Mouse (Mus musculus) hindbrain, embryonic 16.5 days (tissue): ENCODE results near the gene Gm14151. TPM values are rescaled to one million over a fixed set of nuclear protein-coding genes. Genes with fewer than 3 reads are reported as not detected.
A peak's percentile ranks its signal among the peaks of the same experiment; 100 is the strongest.
"Not testable (repeated sequence)": the region's sequence is repeated elsewhere in the genome, so short reads cannot be mapped to it uniquely, and the experiment has no call there.

ENCODE experiments used
- ATAC-seq: fragments of 200-750 bp; cut with Nextera tagmentation; 2 replicates; pipeline ENCODE4 v1.8.0; 2017; ENCODE audit warnings: moderate TSS enrichment, moderate library complexity
- H3K27ac ChIP-seq: fragments of 300-500 bp; sonication (generic); 2 replicates; pipeline ENCODE4 v1.5.1; 2014; ENCODE audit warnings: low read depth, mild to moderate bottlenecking, control low read depth, low read length, moderate library complexity
- H3K27me3 ChIP-seq: fragments of 300-500 bp; sonication (generic); replicated peaks from 2 replicates; pipeline ENCODE4 v1.6.1; 2014; ENCODE audit warnings: low read length; ENCODE audit not compliant: control insufficient read depth, insufficient read depth
- H3K36me3 ChIP-seq: fragments of 300-500 bp; sonication (generic); 2 replicates; pipeline ENCODE4 v1.6.1; 2014; ENCODE audit warnings: mild to moderate bottlenecking, low read length, moderate library complexity, mixed read lengths; ENCODE audit not compliant: control insufficient read depth, insufficient read depth
- H3K4me1 ChIP-seq: fragments of 300-500 bp; sonication (generic); 2 replicates; pipeline ENCODE4 v1.6.1; 2014; ENCODE audit warnings: low read depth, low read length; ENCODE audit not compliant: control insufficient read depth, insufficient read depth
- H3K4me2 ChIP-seq: fragments of 300-500 bp; sonication (generic); 2 replicates; pipeline ENCODE4 v1.6.1; 2014; ENCODE audit warnings: mild to moderate bottlenecking, low read length, control low read depth, moderate library complexity
- H3K4me3 ChIP-seq: fragments of 300-500 bp; sonication (generic); 2 replicates; pipeline ENCODE4 v1.5.1; 2014; ENCODE audit warnings: mild to moderate bottlenecking, low read length, control low read depth, moderate library complexity
- H3K9ac ChIP-seq: fragments of 300-500 bp; sonication (generic); 2 replicates; pipeline ENCODE4 v1.6.1; 2014; ENCODE audit warnings: low read depth, mild to moderate bottlenecking, control low read depth, low read length, moderate library complexity
- H3K9me3 ChIP-seq: fragments of 300-500 bp; sonication (generic); 2 replicates; pipeline ENCODE4 v1.6.1; 2014; ENCODE audit warnings: mild to moderate bottlenecking, low read length, moderate library complexity; ENCODE audit not compliant: control insufficient read depth
- WGBS: fragments of 180-500 bp; shearing (Covaris S2); extraction: QIAGEN DNeasy Blood & Tissue Kit; methylation state at CpG from one replicate; pipeline ENCODE4 v1.1.7; 2014; 5-methylcytosine and 5-hydroxymethylcytosine counted together
- polyA plus RNA-seq: library from polyadenylated mRNA; unstranded; fragments of >200 nt; fragmentation: Nextera tagmentation; extraction: Ambion mirVana; gene quantifications from 2 replicates; pipeline ENCODE4 v1.2.1, GENCODE M21; 2015

Gm14151 gene
- polyA plus RNA-seq = not detected in 2 replicates

DNA sequence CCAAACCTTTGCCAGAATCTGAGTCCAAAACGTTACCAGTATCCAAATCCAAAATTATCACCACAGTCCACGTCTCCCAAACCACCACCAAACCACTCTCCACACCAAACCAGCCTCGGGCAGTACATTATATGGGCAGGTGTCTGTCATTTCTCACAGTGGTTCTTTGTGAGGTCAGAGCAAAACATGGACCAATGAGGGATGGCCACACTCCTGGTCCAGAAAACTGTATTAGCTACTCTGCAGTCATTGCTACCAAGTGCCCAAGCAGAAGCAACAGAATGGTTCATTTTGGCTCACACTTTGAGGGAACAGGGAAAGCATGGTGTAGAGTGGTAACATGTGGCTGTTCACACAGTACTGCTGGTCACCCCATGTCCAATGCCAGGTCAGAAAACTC lies at the start of gene Gm14151:
TSS of gene Gm14151 (minus strand) at position 101 of the 400 bp plus-strand sequence.
- H3K27ac ChIP-seq, H3K36me3 ChIP-seq, ATAC-seq, H3K4me2 ChIP-seq, H3K27me3 ChIP-seq, H3K9me3 ChIP-seq, H3K4me1 ChIP-seq, H3K4me3 ChIP-seq, H3K9ac ChIP-seq: not testable (repeated sequence)
- no CpG with 5 or more reads among the region's 3 CpGs for WGBS

DNA sequence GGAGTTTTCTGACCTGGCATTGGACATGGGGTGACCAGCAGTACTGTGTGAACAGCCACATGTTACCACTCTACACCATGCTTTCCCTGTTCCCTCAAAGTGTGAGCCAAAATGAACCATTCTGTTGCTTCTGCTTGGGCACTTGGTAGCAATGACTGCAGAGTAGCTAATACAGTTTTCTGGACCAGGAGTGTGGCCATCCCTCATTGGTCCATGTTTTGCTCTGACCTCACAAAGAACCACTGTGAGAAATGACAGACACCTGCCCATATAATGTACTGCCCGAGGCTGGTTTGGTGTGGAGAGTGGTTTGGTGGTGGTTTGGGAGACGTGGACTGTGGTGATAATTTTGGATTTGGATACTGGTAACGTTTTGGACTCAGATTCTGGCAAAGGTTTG lies 5.8 kb upstream of the Gm14151 start, which contains the start of gene Gm14147:
TSS of gene Gm14147 (plus strand) at position 301 of the 400 bp plus-strand sequence.
- not testable (repeated sequence) for H3K4me3 ChIP-seq, ATAC-seq, H3K27me3 ChIP-seq, H3K9me3 ChIP-seq, H3K9ac ChIP-seq, H3K4me1 ChIP-seq, H3K36me3 ChIP-seq, H3K27ac ChIP-seq, H3K4me2 ChIP-seq
- no CpG with 5 or more reads among the region's 3 CpGs for WGBS

DNA sequence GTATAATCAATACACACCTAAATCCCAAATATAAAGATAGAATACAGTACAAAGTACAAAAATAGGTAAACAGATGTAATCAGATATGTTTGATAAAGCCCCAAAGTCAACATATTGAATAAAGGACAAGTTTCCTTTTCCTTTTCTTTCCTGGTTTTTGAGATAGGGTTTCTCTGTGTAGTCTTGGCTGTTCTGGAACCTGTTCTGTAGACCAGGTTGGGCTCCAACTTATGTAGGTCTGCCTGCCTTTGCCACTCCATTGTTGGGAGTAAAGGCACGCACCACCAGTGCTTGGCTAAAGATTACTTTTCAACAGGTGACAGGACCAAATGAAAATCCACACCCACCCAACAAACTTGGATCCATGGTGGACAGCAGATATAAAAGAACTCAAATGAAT lies 35.5 kb downstream of the Gm14151 start:
- 91% methylated on average over 1 of the region's 1 CpGs for WGBS
- Histone ChIP-seq H3K9me3 (0 out of 2 replicates have a peak, but pooled peaks cover 2% of the 10 kb centered on the region), H3K36me3 (no peaks in the 10 kb centered on the region), H3K4me3 (no peak overlapping the region), H3K27ac (no peak overlapping the region), H3K27me3 (no peaks in the 10 kb centered on the region), H3K4me2 (no peak overlapping the region), H3K9ac (no peak overlapping the region), H3K4me1 (no peaks in the 10 kb centered on the region)
- no peak for ATAC-seq

DNA sequence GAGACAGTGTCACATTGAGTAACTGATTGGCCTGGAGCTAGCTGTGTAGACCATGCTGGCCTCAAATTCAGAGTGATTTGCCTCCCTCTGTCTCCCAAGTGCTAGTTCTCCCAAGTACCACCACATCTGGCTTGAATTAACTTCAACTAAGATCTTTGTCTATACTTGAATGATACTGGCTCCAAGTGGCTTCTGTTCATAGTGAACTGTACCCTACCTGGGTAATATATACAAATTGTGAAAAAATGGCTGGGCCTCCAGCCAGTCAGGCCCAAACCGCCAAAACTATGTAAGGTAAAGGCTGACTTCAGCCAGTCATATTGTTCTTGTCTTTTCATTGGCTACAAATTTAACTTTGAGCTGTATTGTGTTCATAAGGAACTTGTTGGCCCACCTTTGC lies 51.7 kb downstream of the Gm14151 start:
- no peak overlapping the region for H3K27ac ChIP-seq
- H3K4me3 ChIP-seq = no peak overlapping the region
- H3K9me3 ChIP-seq = no peaks in the 10 kb centered on the region
- peaks cover 15% of the 10 kb centered on the region for H3K4me1 ChIP-seq
- no peak for ATAC-seq
- no peak overlapping the region for H3K9ac ChIP-seq
- 72% methylated on average over 1 of the region's 1 CpGs for WGBS
- H3K4me2 ChIP-seq = no peak overlapping the region
- no peaks in the 10 kb centered on the region; the same call in 1 of the 2 replicates for H3K27me3 ChIP-seq
- no peaks in the 10 kb centered on the region for H3K36me3 ChIP-seq

DNA sequence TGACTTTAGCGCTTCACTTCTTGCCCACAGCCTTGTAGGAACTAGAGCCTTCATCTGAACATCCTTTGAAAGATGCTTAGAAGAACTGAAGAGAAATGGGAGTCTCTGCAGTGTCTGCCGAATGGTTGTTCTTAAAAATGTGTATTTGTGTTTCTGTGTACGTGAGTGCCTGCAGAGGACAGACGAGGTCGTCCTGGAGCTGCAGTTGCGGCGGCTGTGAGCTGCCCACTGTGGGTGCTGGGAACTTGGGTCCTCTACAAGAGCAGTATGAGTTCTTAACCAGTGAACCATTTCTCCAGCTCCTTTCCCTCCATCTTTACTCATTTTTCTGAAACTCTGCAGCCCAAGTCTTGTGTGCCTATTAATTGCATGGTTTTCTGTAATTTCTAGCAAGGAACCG lies 52.4 kb downstream of the Gm14151 start:
- Histone ChIP-seq H3K27ac (peak overlapping the region; percentile 80), H3K9me3 (no peaks in the 10 kb centered on the region), H3K4me1 (peaks cover 15% of the 10 kb centered on the region), H3K4me2 (peak overlapping the region; percentile 90), H3K9ac (peak overlapping the region; percentile 96), H3K36me3 (no peaks in the 10 kb centered on the region), H3K4me3 (peak overlapping the region; percentile 97), H3K27me3 (no peaks in the 10 kb centered on the region; the same call in 1 of the 2 replicates)
- ATAC-seq = peak; percentile 57
- WGBS = 51% methylated on average over 8 of the region's 8 CpGs

DNA sequence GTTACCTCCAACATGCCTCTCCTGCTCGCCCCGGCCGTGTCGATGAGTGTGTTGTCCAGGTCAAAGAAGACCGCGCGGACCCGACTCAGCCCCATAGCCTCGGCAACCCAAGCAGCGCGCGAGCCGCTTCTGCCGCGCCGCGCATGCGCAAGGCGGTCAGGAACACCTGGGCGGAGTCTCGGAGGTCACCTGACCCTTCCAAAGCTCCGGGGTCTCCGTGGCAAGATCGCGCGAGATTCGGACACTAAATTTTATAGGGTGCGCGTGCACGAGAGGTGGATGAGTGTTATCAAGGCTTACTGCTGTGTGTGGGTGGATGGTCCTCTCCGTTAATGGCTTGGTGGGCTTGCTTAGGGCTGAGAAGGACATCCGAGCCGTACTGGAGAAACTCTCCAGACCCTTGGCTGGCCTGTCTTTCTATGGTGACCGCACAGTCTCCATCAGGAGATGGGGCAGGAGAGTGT lies 52.9 kb downstream of the Gm14151 start, which contains the start of the genes Ninl and Nanp:
TSS of gene Ninl (minus strand) at position 151 of the 464 bp plus-strand sequence.
TSS of gene Nanp (minus strand) at position 167 of the 464 bp plus-strand sequence.
- Histone ChIP-seq H3K9me3 (no peaks in the 10 kb centered on the region), H3K27ac (peak within 1 kb of the TSS; percentile 82), H3K4me1 (peaks cover 15% of the 10 kb centered on the region), H3K4me2 (peak within 1 kb of the TSS; percentile 90), H3K9ac (peak within 1 kb of the TSS; percentile 96), H3K27me3 (no peaks in the 10 kb centered on the region; the same call in 1 of the 2 replicates), H3K36me3 (no peaks in the 10 kb centered on the region), H3K4me3 (peak within 1 kb of the TSS; percentile 97)
- WGBS = 2% methylated on average over 28 of the region's 34 CpGs
- peak; percentile 98 for ATAC-seq

DNA sequence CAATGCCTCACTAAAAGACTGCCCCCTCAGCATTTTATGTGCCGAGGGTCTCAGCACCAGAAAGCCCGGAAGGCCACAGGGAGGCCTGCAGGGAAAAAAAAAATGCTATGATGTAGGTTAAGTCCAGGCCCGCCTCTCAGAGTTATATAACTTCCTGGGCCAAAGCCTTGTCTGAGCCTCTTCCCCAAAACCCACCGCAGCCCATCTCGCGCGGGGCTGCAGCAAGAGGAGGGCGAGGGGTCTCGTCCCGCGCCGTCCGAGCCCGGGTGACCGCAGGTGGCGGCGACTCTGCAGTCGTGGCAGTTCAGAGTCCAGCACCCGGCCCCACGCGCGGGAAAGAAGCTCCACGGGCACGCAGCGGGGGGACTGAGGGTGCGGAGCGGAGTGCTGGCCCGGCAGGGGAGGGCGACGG lies 53.3 kb downstream of the Gm14151 start:
- WGBS = 0% methylated on average over 30 of the region's 30 CpGs
- no peaks in the 10 kb centered on the region for H3K9me3 ChIP-seq
- peak overlapping the region; percentile 96 for H3K9ac ChIP-seq
- no peaks in the 10 kb centered on the region for H3K36me3 ChIP-seq
- no peaks in the 10 kb centered on the region; the same call in 1 of the 2 replicates for H3K27me3 ChIP-seq
- peak overlapping the region; percentile 90 for H3K4me2 ChIP-seq
- no peak; the same call in 1 of the 2 replicates for ATAC-seq
- peaks cover 15% of the 10 kb centered on the region for H3K4me1 ChIP-seq
- H3K27ac ChIP-seq = peak overlapping the region; percentile 82
- H3K4me3 ChIP-seq = peak overlapping the region; percentile 97

DNA sequence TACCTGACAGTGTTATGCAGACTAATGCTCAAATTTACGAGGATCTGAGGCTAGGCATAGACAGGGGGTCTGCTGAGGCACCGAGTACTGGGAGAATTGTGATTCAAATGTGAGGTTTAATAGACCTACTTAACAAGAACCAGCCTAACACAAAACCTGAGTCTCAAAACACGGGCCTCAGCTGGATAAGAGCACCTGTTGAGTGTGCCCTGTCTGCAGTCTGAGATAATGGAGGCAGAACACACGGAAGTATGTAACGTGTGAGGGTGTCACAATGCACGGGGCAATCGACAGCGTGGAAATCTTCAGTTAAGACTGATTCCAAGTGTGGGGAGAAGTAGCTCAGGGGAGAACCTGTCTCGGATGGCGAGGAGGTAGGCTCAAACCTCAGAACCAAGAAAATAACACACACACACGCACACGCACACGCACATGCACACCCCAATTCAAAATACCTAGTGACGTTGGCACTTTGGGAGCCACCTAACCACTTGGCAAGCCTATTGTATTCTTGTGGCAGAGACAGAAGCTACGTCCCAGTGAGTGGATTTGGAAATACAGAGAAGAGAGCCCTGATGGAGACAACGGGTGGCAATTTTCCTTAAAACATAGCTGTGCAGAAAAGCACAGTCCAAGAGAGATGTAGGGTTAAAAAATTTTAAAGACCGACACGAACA lies 54.1 kb downstream of the Gm14151 start:
- no peaks in the 10 kb centered on the region for H3K36me3 ChIP-seq
- peak overlapping the region; percentile 97 for H3K4me3 ChIP-seq
- H3K4me1 ChIP-seq = peaks cover 15% of the 10 kb centered on the region
- peak overlapping the region; percentile 96 for H3K9ac ChIP-seq
- H3K27ac ChIP-seq = no peak overlapping the region
- H3K4me2 ChIP-seq = peak overlapping the region; percentile 90
- 61% methylated on average over 18 of the region's 18 CpGs for WGBS
- H3K9me3 ChIP-seq = no peaks in the 10 kb centered on the region
- no peak for ATAC-seq
- H3K27me3 ChIP-seq = no peaks in the 10 kb centered on the region; the same call in 1 of the 2 replicates

DNA sequence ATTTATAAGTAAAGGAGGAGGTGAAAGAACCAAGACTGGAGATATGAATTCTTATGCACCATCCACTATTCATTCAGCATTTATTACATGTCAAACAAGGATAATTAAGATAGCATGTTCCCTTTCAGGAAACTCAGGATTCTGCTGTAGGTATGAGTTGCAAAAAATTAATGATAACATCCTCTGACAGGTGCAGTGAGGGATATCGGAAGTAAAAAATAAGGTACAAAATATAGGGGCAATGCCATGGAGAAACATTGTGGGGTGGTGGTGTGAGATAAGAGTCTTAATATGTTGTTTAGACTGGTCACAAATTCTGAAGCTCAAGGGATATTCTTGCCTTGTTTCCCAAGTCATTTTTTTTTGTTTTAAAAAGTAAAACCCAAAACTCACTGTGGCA lies 54.9 kb downstream of the Gm14151 start:
- Histone ChIP-seq H3K9me3 (no peaks in the 10 kb centered on the region), H3K9ac (no peak overlapping the region), H3K4me3 (no peak overlapping the region), H3K4me2 (no peak overlapping the region), H3K4me1 (peaks cover 15% of the 10 kb centered on the region), H3K27me3 (no peaks in the 10 kb centered on the region), H3K36me3 (no peaks in the 10 kb centered on the region), H3K27ac (no peak overlapping the region)
- WGBS = 93% methylated on average over 1 of the region's 1 CpGs
- ATAC-seq = no peak
